Mouse (Mus musculus) forebrain, embryonic 11.5 days (tissue): ENCODE results near the gene Abca3. TPM values are rescaled to one million over a fixed set of nuclear protein-coding genes. Genes with fewer than 3 reads are reported as not detected.
A peak's percentile ranks its signal among the peaks of the same experiment; 100 is the strongest.

ENCODE experiments used
- ATAC-seq: fragments of 200-750 bp; cut with Nextera tagmentation; replicated peaks from 2 replicates; pipeline ENCODE4 v1.8.0; 2017; ENCODE audit warnings: moderate TSS enrichment; ENCODE audit not compliant: low FRiP score
- DNase-seq: peaks from one replicate; pipeline ENCODE4 v3.0.0-alpha.2; 2017; ENCODE audit warnings: low spot score
- H3K27ac ChIP-seq: fragments of 300-500 bp; sonication (generic); 2 replicates; pipeline ENCODE4 v1.5.1; 2014; ENCODE audit warnings: low read depth, low read length
- H3K27me3 ChIP-seq: fragments of 300-500 bp; sonication (generic); 2 replicates; pipeline ENCODE4 v1.6.1; 2014; ENCODE audit warnings: mild to moderate bottlenecking, low read length, mixed read lengths; ENCODE audit not compliant: control insufficient read depth, insufficient read depth
- H3K36me3 ChIP-seq: fragments of 300-500 bp; sonication (generic); 2 replicates; pipeline ENCODE4 v1.6.1; 2014; ENCODE audit warnings: mild to moderate bottlenecking, low read length, moderate library complexity, mixed read lengths; ENCODE audit not compliant: control insufficient read depth, insufficient read depth
- H3K4me1 ChIP-seq: fragments of 300-500 bp; sonication (generic); replicated peaks from 2 replicates; pipeline ENCODE4 v1.6.1; 2014; ENCODE audit warnings: low read length, mixed read lengths; ENCODE audit not compliant: control insufficient read depth, insufficient read depth
- H3K4me2 ChIP-seq: fragments of 300-500 bp; sonication (generic); 2 replicates; pipeline ENCODE4 v1.6.1; 2014; ENCODE audit warnings: low read depth, mild to moderate bottlenecking, low read length, moderate library complexity, mixed read lengths; ENCODE audit not compliant: severe bottlenecking
- H3K4me3 ChIP-seq: fragments of 300-500 bp; sonication (generic); 2 replicates; pipeline ENCODE4 v1.5.1; 2014; ENCODE audit warnings: low read depth, low read length
- H3K9ac ChIP-seq: fragments of 300-500 bp; sonication (generic); 2 replicates; pipeline ENCODE4 v1.6.1; 2014; ENCODE audit warnings: low read length
- H3K9me3 ChIP-seq: fragments of 300-500 bp; sonication (generic); 2 replicates; pipeline ENCODE4 v1.6.1; 2016; ENCODE audit warnings: low read length, mixed read lengths; ENCODE audit not compliant: control insufficient read depth
- WGBS: fragments of 180-500 bp; shearing (Covaris S2); extraction: QIAGEN DNeasy Blood & Tissue Kit; methylation state at CpG from one replicate; pipeline ENCODE4 v1.1.7; 2014; 5-methylcytosine and 5-hydroxymethylcytosine counted together
- polyA plus RNA-seq: library from polyadenylated mRNA; unstranded; fragments of >200 nt; fragmentation: Nextera tagmentation; extraction: Ambion mirVana; gene quantifications from 2 replicates; pipeline ENCODE4 v1.2.1, GENCODE M21; 2014

The Abca3 gene
- polyA plus RNA-seq, 1 experiment from 2014 or later = 14.6 TPM

DNA sequence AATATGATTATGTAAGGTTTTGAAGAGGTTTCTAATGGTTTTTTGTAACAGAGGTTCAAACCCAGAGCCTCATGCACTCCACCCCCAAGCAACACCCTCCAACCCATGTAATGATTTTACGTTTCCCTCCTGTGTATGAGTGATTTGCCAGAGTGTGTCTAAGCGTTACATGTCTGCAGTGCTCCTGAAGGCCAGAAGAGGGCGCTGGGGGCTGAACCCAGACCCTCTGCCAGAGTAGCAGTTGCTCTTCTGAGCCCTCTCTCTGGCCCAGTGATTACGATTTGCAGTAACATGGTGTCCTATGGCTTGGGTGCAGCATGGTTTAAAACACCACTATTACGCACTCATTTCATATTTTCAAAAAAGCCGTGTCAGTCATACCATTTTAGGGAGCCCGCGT, 39.4 kb downstream of the Abca3 start:
- WGBS = 67% methylated on average over 8 of the region's 8 CpGs
- peak; percentile 60 for DNase-seq
- Histone ChIP-seq H3K27ac (no peak overlapping the region), H3K27me3 (no peaks in the 10 kb centered on the region), H3K4me2 (no peak overlapping the region), H3K9me3 (no peaks in the 10 kb centered on the region), H3K4me3 (no peak overlapping the region), H3K4me1 (no peaks in the 10 kb centered on the region), H3K9ac (no peak overlapping the region), H3K36me3 (no peaks in the 10 kb centered on the region; the same call in 1 of the 2 replicates)
- no peak for ATAC-seq

DNA sequence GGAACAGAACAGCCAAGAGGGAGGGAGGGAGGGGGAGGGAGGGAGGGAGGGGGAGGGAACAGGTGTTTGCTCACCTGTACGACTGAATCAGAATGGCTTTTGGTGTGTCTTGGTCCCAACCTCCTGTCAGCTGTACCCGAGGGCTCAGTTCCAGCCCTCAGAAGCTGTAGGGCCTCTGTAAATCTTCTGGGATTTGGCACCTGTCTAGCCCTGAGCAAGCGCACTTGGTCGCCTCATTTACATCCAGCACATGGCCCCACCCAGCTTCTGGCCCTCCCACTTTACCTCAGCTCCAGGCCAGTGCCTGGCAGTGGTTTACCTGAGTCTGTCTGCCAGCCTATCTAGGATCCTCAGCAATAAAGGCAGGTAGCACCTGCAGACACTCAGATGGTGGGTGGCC, 41.8 kb downstream of the Abca3 start:
- WGBS = 28% methylated on average over 4 of the region's 4 CpGs
- no peak overlapping the region for H3K27ac ChIP-seq
- H3K4me3 ChIP-seq = no peak overlapping the region
- no peak overlapping the region for H3K4me2 ChIP-seq
- no peaks in the 10 kb centered on the region for H3K36me3 ChIP-seq
- H3K4me1 ChIP-seq = no peaks in the 10 kb centered on the region
- DNase-seq (no peak), ATAC-seq (no peak)
- H3K27me3 ChIP-seq = no peaks in the 10 kb centered on the region
- no peaks in the 10 kb centered on the region for H3K9me3 ChIP-seq
- no peak overlapping the region for H3K9ac ChIP-seq

DNA sequence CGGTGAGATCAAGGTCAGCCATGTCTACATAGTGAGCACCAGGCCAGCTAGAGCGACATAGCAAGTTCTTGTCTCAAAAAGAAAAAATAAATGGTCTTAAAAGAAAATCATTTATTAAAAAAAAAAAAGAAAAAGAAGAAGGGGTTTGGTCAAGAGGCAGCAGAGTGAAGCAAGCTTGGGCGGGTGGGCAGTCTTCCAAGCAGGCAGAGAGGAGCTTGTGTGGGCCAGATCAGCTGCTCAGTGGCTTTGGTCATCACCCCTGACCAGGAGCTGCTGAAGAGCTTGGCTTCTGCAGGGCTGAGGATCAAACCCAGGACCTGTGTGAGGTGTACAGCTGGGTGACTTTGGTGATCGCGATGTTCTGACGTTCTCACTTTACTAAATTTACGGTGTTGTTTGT, 42.7 kb downstream of the Abca3 start:
- DNase-seq (no peak), ATAC-seq (no peak)
- H3K27me3 ChIP-seq = no peaks in the 10 kb centered on the region
- H3K9ac ChIP-seq = no peak overlapping the region
- no peaks in the 10 kb centered on the region for H3K36me3 ChIP-seq
- no peak overlapping the region for H3K4me2 ChIP-seq
- no peaks in the 10 kb centered on the region for H3K9me3 ChIP-seq
- no peaks in the 10 kb centered on the region for H3K4me1 ChIP-seq
- H3K27ac ChIP-seq = no peak overlapping the region
- H3K4me3 ChIP-seq = no peak overlapping the region
- WGBS = 90% methylated on average over 7 of the region's 7 CpGs

DNA sequence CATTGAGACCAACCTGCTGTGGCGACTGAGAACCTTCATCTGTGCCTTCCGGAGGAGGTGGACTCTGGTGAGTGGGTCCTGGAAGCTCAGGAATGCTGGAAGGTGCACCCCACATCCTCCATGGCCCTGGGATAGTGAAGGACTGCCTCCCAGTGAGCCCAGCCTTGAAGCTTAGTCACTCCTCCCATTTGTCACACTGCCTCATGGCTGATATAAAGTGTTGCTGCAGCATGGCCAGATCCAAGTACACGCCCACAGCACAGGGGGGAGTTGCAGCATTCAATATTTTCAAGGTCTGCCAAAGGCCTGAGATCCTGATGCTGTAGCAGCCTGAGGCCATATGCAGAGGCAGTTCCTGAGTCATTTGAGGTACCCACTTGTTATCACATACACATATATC, 50.6 kb downstream of the Abca3 start:
- no peaks in the 10 kb centered on the region for H3K4me1 ChIP-seq
- no peak overlapping the region for H3K4me2 ChIP-seq
- H3K36me3 ChIP-seq = no peaks in the 10 kb centered on the region; the same call in 1 of the 2 replicates
- no peaks in the 10 kb centered on the region for H3K9me3 ChIP-seq
- H3K27me3 ChIP-seq = no peaks in the 10 kb centered on the region
- no peak overlapping the region for H3K27ac ChIP-seq
- WGBS = 78% methylated on average over 3 of the region's 3 CpGs
- ATAC-seq (no peak), DNase-seq (no peak)
- H3K9ac ChIP-seq = no peak overlapping the region
- H3K4me3 ChIP-seq = no peak overlapping the region

DNA sequence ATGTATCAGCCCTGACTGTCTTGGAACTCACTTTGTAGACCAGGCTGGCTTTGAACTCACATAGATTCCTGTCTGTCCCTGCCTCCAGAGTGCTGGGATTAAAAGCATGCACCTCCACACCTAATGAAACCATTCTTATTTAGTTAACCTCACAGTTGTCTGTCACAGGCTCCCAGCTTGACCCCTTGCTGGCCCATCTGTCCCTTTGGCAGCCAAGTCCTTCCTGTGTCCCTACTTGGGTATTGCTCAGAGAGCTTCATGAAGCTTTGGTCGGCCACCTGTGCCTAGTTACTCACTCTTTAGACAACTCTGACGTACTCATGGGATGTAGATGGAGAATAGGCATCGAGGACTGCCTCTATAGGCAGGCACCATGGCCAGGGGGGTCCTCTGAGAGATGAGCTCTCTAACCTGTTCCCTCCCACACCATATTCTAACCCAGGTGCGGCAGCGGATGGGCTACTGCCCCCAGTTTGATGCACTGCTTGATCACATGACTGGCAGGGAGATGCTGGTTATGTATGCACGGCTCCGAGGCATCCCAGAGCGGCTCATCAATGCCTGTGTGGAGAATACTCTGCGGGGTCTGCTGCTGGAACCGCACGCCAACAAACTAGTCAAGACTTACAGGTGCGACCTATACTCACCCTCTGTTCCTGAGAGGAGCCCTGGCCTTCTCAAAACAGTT, 55.5 kb downstream of the Abca3 start:
- Histone ChIP-seq H3K27ac (no peak overlapping the region), H3K9me3 (no peaks in the 10 kb centered on the region), H3K27me3 (no peaks in the 10 kb centered on the region), H3K4me2 (no peak overlapping the region), H3K4me3 (no peak overlapping the region), H3K36me3 (no peaks in the 10 kb centered on the region; the same call in 1 of the 2 replicates), H3K9ac (no peak overlapping the region), H3K4me1 (no peaks in the 10 kb centered on the region)
- no peak for DNase-seq
- WGBS = 91% methylated on average over 12 of the region's 12 CpGs
- no peak for ATAC-seq

DNA sequence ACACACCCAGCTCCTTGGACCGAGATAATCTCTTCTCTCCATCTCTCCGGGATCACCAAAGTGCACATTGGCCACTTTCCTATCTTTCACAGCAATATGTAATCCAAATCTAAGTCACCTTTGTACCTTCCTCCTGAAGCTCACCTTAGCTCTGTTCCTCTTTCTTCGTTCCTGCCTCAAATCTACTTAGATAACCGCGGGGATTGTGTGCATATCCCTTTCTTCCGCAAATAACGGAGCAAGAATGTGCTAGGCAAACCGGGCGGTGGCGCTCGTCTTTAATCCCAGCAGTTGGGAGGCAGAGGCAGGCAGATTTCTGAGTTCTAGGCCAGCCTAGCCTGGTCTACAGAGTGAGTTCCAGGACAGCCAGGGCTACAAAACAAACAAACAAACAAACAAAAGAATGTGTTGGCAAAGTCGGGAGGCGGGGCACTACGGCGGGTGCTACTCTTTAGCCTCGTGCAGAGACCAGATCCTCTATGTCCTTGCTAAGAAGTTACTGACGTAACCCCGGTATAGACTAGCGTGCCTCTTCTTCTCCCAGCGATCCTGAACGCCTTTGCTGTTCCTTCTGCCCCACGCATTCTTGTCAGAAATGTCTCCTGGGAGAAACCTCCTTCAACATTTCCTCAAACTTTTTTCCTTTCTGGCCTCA, 61.9 kb downstream of the Abca3 start:
- peak overlapping the region; percentile 66 for H3K9ac ChIP-seq
- H3K27me3 ChIP-seq = no peaks in the 10 kb centered on the region
- H3K36me3 ChIP-seq = peaks cover 1% of the 10 kb centered on the region; the same call in 1 of the 2 replicates
- H3K4me2 ChIP-seq = peak overlapping the region; percentile 77
- peak; percentile 57 for DNase-seq
- peaks cover 2% of the 10 kb centered on the region; the same call in 1 of the 2 replicates for H3K4me1 ChIP-seq
- 34% methylated on average over 22 of the region's 22 CpGs for WGBS
- peak; percentile 43 for ATAC-seq
- H3K4me3 ChIP-seq = peak overlapping the region; percentile 88
- H3K27ac ChIP-seq = peak overlapping the region; percentile 55; the same call in 1 of the 2 replicates
- no peaks in the 10 kb centered on the region for H3K9me3 ChIP-seq

DNA sequence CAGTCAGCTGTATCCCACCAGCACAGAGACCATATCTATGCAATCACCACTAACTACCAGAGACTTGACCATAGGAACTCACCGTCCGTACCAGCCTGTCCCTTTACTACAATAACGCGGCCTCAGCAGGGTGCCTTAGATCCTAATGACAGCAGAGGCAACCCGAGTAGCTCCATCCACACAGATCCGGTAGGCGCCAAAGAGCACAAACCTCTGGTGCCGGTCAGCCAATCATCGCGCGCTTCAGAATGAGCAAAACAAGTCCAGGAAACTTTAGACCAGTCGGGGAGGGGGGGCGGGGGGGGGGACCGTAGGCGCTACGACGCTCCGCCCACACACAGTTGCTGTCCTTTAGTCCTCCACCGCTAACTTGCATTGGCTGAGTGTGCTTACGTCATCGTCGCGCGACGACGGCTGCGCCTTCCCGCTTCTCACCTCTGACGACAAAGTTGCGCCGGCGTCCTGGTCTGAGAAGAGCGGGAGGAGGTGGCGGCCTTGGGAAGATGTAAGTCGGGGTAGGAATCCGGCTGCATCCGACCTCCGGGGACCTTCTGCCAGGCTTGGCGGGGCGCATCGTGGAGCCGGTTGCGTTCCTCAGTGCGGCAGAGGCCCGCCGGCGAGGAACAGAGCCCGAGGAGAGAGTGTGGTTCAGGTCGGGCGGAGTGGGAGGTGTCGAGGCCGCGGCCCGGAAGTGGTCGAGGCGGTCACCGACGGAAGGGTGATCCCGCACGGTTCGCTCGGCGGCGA, 62.7 kb downstream of the Abca3 start, which contains the start of gene Rnps1:
TSS of gene Rnps1 (plus strand) at position 336 of the 747 bp plus-strand sequence.
- DNase-seq = peak; percentile 100
- H3K27ac ChIP-seq = peak within 1 kb of the TSS; percentile 85
- no peaks in the 10 kb centered on the region for H3K27me3 ChIP-seq
- peak within 1 kb of the TSS; percentile 92 for H3K4me2 ChIP-seq
- WGBS = under 1% methylated on average over 62 of the region's 64 CpGs
- H3K9me3 ChIP-seq = no peaks in the 10 kb centered on the region
- peak within 1 kb of the TSS; percentile 90 for H3K9ac ChIP-seq
- peaks cover 2% of the 10 kb centered on the region; the same call in 1 of the 2 replicates for H3K4me1 ChIP-seq
- H3K4me3 ChIP-seq = peak within 1 kb of the TSS; percentile 88
- peak; percentile 93 for ATAC-seq
- peaks cover 6% of the 10 kb centered on the region; the same call in 1 of the 2 replicates for H3K36me3 ChIP-seq

DNA sequence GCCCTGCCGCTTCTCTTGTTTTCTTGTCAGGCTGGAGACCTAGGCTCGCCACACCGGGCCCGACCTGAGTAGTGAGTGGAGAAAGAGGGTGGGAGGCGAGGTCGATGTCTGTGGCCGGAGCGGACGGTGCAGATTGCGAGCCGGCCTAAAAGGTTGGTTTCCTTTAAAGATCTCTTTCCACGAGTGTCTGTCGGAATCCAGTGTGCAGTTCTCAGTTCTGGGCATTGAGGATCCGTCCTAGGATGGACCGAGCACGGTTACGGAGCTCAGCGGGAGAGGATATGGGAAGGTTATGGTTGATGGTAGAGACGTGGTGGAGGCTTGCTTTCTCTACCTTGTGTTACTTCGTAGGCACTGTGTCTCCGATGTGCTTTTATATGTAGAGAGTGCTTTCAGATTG, 63.3 kb downstream of the Abca3 start:
- Histone ChIP-seq H3K4me1 (peaks cover 2% of the 10 kb centered on the region; the same call in 1 of the 2 replicates), H3K9me3 (no peaks in the 10 kb centered on the region), H3K27me3 (no peaks in the 10 kb centered on the region), H3K9ac (peak overlapping the region; percentile 90), H3K27ac (peak overlapping the region; percentile 85), H3K36me3 (peaks cover 12% of the 10 kb centered on the region), H3K4me3 (peak overlapping the region; percentile 88), H3K4me2 (peak overlapping the region; percentile 92)
- ATAC-seq (no peak), DNase-seq (no peak)
- WGBS = under 1% methylated on average over 21 of the region's 21 CpGs
